Comparison of ENCODE assay signal across 13 mouse cellular contexts in the genomic region with DNA sequence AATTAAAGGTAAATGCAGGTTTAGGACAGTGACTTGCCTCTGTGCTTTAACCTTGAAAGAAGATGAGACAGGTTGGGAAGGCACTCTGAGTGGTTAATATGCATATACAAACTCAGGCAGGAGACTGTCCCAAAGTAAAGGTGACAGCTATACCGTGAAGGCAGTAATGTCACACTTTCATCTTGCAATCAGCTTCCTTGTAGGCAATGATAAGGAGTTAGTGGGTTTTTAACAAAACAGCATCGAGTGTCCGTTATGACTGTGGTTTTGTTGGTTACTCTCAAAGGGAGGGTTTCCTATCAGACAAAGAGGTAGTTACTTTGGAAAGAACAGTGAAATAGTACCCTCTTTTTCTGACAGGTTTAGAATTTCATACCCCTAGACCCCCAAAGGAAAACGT.
"Had no signal": no experiment of that assay in that cellular context is flagged by ENCODE, and none has a peak within 500 bp of the region (broad histone marks: within the 10 kb centered on the region; RNA-seq: fewer than 3 reads in every experiment).

No protein-coding gene starts in this region.

- ATAC-seq: lung, postnatal 0 days; midbrain, embryonic 13.5 days had no signal

- DNase-seq: kidney, adult 2 months; kidney, postnatal 25 days; layer of hippocampus, adult 9-11 months; layer of hippocampus, postnatal 36 days; lung, adult 2 months; lung, postnatal 36 days; right cerebral cortex, postnatal 25 days; thymus, postnatal 4 days had no signal

- H3K36me3 ChIP-seq: kidney, embryonic 15.5 days; limb, embryonic 12.5 days; midbrain, embryonic 13.5 days had no signal

- H3K4me3 ChIP-seq: kidney, embryonic 15.5 days; limb, embryonic 12.5 days; megakaryocyte, embryonic 14.5 days; midbrain, embryonic 13.5 days had no signal

- H3K4me1 ChIP-seq: kidney, embryonic 15.5 days; midbrain, embryonic 13.5 days had no signal

- H3K27ac ChIP-seq: kidney, embryonic 15.5 days; limb, embryonic 12.5 days; midbrain, embryonic 13.5 days had no signal

- H3K9ac ChIP-seq: kidney, embryonic 15.5 days; limb, embryonic 12.5 days; midbrain, embryonic 13.5 days had no signal

- H3K9me3 ChIP-seq: kidney, embryonic 15.5 days; limb, embryonic 12.5 days; megakaryocyte, embryonic 14.5 days; midbrain, embryonic 13.5 days had no signal

- H3K4me2 ChIP-seq: kidney, embryonic 15.5 days; limb, embryonic 12.5 days; midbrain, embryonic 13.5 days had no signal

- H3K27me3 ChIP-seq: kidney, embryonic 15.5 days; limb, embryonic 12.5 days; megakaryocyte, embryonic 14.5 days; midbrain, embryonic 13.5 days had no signal
